Mouse (Mus musculus): Measurements from ENCODE around the gene Gm7534.
A peak's percentile ranks its signal among the peaks of the same experiment; 100 is the strongest.

Gene Gm7534

DNA sequence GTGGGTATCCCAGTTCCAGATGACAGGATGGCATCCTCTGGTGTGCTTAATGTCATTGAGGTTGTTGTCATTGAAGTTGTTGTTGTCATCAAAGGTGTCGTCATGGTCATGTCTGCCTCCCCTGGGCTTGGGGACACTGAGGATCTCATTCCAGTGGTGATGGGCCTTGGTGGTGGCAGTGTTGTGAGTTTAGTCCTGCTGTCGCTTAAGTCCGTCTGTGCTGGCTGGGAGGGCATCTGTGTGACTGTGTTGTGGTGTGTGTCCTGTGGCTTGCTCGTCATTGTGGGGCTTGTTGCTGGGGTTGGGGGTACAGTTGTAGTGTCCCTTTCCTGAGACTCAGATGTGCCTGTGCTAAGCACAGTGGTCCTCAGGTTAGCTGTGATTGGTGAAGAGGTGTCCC is at the start of gene Gm7534:
Gm7534 (minus strand) TSS at position 101 of the 400 bp plus-strand sequence.
- no peak for DNase-seq (ENCODE audit: low read depth, low spot score)

DNA sequence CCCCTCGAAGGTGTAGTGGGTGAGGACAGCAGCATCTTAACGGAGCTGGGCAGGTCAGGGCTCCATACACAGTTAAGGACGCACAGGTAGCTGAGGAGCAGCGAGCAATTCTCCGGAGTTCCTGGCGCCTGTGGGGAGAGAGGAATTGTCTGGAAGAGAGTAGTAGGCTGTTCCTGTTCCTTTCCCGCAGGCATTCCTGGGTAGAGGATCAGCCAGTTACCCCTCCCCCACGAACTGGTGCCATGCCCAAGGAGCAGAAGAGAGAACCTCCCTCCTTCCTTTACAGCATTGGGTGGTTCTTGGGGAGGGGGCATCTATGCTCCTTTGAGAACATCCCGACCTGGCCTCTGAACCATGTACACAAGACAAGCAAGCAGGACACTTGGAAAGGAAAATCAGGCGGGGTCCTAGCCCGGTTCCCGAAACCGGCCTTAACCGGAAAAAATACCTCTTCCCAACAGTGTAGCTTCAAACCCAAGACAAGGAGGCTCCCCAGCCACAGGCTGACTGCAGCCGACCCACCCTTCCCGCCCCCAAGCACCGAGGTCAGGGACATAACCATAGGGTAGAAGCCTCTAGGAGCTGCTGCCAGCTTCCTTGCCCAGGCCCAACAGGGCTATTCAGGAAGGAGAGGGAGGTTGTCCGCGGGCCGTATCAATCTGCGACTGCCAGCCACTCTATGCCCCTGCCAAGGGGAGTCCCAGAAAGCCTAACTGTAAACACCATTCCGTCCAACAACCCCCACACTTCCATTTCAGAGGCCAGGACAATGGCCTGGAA is 49.5 kb upstream of the Gm7534 start:
- DNase-seq (ENCODE audit: low read depth, low spot score) = no peak

DNA sequence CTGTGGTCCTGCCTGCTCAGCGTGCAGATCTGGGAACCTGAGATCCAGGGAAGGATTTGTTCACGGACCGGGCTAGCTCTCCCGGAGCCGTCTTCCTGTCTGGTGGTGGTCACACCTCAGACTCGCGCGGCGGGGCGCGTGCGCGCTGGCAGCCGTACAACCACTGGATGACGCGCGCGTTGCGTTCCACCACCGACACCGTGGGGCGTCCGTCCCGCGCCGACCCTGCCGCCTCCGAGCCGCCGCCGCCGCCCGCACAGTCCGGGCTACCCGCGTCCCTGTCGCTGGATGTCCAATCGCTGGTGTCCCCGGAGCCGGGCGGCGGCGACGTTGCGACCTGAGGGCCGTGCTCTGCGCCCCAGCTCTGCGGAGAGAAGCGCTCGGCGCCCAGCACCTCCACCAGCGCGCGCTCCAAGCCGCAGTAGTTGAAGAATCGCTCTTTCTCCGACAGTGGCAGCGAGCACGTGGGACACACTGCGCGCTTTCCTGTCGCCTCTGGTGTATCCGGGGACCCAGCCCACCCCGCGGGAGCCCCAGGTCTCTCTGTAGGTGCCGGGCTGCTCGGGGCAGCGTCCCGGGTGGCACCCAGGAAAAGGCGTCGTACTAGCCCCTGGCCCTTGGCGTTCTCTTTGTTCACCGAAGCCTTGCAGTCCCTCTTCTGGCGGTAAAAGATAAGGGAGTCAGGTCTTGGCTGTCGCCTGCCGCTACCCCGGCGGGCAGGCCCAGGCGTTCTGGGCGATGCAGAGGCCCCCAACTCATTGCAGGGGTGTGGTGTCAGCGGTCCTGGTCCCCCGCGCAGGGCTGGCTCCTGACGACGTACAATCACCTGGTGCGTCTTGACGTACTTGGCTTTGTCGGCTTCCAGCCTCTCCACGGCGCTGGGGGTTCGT is 48.7 kb upstream of the Gm7534 start:
- DNase-seq (ENCODE audit: low read depth, low spot score) = no peak

DNA sequence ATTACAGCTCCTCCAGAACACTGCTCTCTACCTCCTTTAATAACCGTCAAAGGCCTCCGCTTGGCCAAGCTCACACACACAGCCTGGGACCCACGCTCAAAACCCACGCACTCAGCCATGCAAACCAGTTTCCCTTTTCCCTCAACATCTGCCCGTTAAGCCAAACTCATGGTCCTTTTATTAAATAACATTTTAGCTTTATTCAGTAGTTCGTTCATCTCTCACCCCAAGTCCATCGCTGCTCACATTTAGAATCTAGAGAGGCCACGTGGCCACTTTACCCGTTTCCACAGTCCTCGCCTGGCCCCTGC is 48.1 kb upstream of the Gm7534 start:
- no peak for DNase-seq (ENCODE audit: low read depth, low spot score)

DNA sequence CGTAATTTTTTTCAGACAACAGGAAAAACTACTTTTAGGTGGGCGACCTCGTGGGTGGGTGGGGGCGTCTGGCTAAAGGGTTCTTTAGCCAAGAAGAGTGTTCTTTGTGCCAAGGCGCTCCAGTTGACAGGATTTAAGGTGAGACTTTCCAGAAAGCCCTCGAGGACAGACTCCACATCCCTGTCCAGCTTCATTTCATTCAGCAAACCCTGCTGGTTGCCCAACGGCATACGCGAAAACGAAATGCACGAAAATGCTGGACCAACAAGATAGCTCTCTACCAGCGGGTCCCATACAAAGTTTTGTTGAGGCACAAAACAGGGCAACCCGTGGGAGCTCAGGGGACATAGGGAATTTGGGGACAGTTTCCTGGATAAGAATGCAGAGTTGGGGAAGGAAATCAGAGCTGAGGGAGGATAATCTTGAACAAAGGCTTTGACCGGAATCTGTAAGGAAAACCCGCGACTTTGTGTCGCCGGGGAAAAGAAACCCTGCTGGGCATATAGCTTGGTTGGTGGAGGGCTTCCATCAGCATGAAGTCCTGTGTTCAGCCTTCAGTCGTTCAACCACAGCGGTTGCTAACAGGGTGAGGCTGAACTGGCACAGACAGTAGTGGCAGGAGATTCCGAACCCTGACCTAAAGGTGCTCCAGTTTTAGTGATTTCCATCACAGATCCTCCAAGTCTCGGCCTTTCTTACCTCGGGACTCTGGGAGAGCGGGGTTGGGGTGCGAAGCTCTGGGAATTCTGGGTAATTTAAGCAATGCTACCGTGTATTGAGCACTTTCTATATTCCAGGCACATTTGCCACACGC is 47.5 kb upstream of the Gm7534 start:
- DNase-seq (ENCODE audit: low read depth, low spot score) = no peak

DNA sequence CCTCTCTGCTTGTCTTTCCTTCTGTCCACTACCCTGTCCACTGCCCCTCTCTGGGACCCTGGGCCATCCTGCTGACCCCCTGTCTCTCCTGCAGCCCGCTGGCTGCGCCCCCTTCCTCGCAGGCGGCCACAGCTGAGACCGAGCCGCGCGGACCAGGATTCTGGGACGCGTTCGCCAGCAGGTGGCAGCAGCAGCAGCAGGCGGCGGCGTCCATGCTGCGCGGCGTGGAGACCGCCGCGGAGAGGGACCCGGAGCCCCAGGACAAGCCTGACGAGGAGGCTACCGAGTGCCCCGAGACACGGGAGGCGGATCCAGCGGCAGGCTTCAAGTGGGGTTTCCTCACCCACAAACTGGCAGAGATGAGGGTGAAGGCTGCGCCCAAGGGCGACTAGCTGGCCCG is 46.8 kb upstream of the Gm7534 start:
- DNase-seq (ENCODE audit: low read depth, low spot score) = peak; percentile 80

DNA sequence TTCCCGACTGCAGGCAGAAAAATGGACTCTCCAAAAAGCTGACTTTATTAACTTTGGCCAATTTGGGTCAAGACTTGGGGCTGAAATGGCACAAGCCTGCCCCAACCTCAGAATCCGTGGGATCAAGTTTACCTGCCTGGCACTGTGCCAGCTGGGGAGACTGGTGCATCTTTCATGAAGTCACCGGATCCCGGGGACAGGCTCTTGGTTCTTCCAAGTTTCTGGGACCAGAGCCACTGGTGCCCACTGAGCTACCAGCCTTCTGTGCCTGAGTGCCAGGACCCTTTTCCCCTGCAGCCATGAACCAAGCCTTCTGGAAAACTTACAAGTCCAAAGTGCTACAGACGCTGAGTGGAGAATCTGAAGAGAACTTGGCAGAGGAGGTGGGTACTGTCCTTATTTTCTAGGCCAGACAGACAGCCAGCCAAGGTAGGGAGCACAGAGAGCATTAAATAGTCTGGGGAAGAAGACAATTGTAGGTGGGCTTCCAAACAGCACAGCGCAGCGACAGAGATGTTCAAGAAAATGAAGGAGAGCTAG is 44.0 kb upstream of the Gm7534 start, which contains the start of gene Gm30191:
Gm30191 (plus strand) TSS at position 217 of the 540 bp plus-strand sequence.
- DNase-seq (ENCODE audit: low read depth, low spot score) = no peak

DNA sequence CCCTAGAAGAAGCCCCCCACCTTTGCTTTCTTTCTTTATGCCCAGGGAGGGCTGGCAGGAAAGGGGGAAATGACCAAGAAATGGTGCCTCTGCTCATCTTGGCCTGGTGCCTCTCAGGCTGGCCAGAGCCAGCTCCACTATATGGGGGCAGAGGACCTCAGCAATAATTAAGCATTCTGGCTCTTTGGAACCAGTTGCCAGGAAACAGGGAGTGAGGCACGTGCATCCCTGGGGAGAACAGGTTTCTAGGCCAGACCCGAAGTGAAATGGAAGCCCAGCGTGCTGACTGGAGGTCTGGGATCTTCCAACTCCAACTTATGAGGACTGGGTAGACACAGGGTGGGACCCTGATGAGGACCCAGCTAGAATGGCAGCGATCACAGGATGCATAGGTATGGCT is 43.5 kb upstream of the Gm7534 start:
- DNase-seq (ENCODE audit: low read depth, low spot score) = no peak

DNA sequence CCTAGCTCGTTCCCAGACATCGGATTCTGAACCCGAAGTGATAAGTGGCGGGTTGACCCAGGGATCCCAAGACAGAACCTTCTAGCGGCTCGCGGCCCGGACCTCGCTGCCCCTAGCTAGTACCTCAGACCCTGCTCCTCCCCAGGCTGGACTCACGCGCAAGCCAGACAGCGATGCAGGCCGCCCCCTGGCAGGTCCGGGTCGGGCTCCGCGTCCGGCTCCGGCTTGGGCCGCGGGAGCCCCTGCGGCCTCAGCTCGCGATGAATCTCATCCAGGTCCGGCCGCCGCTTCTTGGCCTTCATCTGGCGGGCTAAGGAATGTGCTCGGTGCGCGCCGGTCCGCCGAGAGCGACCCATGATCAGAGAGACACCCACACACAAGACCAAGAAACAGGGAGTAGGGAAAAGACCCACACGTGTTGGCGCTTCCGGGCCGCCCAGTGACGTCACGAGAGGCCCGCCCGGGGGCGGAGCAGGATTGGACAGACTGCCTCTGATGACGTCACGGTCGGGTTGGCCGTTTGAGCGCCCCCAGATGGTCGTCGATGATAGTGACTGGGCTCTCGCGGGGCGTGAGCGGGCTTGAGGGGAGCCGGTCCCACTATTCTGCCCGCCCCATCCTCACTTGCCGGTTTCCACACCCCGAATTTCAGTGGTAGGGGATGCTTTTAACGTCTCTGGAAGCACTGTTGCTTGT is 42.5 kb upstream of the Gm7534 start, which contains the start of gene Zfp593:
Zfp593 (minus strand) TSS at position 445 of the 696 bp plus-strand sequence.
- DNase-seq (ENCODE audit: low read depth, low spot score) = peak; percentile 95

DNA sequence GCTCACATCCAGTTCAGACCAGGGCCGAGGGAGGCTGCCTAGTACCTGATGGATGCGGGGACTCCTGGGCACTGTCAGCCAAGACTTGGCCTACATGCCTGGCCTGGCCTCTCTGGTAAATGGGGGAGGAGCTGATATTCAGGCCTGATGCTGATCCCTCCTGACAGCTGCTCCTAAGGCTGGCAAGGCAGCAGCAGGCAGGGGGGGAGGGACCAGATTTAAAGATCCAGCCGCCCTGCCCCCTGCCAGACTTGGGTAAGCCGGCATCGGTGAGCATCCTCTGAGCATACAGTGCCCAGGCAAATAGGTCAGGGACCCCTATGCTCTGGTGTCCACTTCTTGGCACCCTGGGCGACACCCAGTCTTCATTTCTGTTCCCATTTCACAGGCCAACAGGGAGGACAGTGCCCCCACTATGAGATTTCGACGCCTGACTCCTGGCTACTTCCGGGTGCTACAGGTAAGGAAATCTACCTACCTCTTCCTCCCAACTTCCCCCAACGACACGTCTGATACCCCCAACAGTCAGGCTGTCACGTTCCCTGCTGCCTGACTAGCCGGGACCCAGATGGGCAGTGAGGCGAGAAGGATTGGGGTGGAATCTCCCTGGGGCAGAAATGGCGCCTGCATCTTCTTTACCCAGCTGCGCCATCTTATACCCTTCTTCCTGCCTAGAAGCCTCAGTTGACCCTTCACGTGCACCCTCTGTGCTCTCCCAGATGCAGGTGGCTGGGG is 40.9 kb upstream of the Gm7534 start, which contains the start of gene E130218I03Rik:
E130218I03Rik (plus strand) TSS at position 147 of the 735 bp plus-strand sequence.
- DNase-seq (ENCODE audit: low read depth, low spot score) = no peak

DNA sequence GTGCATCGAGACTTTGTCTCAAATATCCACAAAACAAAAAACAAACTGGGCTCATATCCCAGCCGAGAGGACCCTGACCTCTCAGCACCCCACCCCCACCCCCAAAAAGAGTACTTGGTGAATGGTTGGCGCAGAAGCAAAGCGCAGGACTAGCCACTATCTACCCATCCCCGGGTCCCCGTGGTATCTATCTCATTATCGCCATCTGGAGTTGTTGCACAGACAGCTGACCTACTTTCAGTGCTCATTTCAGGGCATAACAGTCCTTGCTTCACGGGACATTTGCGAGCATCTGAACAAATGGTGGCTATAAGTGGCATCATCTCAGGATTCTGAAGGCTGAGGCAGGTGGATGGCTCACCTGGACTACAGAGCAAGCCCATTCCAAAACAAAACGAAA is 35.9 kb upstream of the Gm7534 start:
- DNase-seq (ENCODE audit: low read depth, low spot score) = no peak

DNA sequence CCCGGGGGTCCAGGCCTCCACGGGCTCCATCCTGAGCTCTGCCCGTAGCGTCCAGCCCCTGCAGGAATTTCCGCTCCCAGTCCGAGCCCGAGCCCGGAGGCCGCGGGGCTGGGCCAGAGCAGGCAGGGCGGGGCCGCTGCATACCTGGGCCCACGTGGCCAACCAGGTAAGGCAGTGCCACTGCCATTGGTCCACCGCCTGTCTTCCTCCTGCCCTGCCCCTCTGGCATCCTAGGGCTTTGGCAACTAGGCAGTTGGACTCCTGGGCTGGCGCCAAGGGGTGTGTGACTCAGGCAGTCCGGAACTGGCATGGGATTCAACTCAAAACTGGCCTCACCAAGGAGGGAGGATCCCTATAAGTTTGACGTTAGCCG is 35.5 kb upstream of the Gm7534 start, which contains the start of gene Cnksr1:
Cnksr1 (minus strand) TSS at position 121 of the 373 bp plus-strand sequence.
- no peak for DNase-seq (ENCODE audit: low read depth, low spot score)

DNA sequence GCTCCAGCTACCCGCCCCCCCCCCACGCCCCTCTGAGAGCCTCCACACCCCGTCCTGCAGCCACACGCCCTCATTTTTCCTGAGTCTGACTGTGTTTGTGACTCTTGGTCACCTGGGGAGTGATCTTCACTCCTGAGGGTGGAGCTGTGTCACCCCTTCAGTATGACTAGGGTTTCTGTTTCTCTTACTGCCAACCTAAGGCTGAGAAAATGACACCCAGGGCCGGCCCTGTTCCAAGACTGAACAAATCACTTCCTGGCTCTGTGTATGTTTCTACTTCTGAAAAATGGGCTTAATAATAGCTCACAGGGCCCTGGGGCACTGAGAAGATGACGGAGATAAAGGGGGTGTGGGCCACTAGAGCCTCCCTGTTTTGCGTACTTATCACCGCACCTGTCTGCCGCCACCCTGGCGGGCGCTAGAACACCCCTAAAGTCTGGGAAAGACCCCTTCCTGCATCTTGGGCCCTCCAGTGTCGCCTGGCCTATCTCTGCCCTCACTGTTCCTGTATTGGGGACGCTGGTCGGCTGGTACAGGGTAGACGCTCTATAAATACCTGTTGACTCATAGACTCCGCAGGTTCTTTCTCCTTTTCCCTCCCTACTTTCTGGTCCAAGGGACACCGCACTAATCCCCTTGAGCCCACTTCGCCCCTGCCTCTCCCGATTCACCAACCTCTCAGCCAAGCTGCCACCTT is 34.9 kb upstream of the Gm7534 start:
- no peak for DNase-seq (ENCODE audit: low read depth, low spot score)

DNA sequence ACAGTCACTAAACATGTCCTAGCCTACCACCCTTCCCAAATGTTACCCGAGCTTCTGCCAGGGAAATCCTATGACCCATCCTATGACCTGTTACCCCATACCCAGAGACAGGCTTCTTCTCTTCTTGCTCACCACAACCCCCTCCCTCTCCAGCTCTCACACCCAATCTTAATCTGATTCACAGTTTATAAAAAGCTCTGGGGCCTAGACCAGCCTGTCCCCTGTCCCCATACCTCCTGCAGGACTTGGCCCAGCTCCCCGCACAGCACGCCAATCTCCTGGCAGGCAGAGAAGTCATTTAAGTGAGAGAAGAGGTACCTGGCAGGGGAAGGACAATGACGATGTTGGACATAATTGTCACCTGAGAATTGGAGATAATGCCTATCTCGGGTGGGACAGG is 32.1 kb upstream of the Gm7534 start:
- DNase-seq (ENCODE audit: low read depth, low spot score) = no peak

DNA sequence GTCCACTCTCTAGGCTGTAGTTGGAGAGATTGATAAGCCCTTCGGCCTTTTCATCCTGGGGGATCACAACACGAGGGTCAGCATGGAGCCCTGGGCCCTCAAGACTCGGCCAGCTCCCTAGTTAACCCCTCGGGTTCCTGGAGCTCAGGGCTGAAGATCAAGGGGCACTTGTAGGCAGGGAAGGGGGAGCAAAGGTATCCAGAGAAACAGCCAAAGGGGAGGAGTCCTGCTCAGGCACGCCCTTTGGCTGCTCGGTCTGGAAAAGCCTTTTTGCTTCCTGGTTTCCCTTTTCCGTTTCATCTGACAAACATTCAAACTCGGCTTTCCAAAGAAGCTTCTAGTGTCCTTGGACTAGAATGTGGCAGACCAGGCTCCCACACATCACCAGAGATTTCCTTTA is 27.6 kb upstream of the Gm7534 start:
- no peak for DNase-seq (ENCODE audit: low read depth, low spot score)

DNA sequence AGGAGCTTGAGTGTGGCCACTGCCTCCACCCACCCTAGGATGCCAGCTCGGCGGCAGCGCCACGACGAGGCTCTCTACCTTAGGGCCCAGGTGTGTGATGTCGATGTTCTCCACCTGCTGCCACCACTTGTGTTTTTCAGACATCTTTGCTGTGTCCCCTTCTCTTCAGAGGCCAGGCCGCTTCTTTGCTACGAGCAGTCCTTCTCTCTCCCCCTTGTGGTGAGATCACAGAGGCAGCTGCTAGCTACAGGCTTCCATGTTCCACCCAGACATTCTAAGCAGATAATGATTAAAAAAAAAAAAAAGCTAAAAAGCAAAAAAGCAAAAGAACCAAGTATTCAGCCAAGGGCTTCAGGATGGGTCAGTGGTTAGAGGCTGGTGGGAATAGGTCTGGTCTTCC is 24.4 kb upstream of the Gm7534 start, which contains the start of gene Catsper4:
Catsper4 (minus strand) TSS at position 190 of the 400 bp plus-strand sequence.
- no peak for DNase-seq (ENCODE audit: low read depth, low spot score)

DNA sequence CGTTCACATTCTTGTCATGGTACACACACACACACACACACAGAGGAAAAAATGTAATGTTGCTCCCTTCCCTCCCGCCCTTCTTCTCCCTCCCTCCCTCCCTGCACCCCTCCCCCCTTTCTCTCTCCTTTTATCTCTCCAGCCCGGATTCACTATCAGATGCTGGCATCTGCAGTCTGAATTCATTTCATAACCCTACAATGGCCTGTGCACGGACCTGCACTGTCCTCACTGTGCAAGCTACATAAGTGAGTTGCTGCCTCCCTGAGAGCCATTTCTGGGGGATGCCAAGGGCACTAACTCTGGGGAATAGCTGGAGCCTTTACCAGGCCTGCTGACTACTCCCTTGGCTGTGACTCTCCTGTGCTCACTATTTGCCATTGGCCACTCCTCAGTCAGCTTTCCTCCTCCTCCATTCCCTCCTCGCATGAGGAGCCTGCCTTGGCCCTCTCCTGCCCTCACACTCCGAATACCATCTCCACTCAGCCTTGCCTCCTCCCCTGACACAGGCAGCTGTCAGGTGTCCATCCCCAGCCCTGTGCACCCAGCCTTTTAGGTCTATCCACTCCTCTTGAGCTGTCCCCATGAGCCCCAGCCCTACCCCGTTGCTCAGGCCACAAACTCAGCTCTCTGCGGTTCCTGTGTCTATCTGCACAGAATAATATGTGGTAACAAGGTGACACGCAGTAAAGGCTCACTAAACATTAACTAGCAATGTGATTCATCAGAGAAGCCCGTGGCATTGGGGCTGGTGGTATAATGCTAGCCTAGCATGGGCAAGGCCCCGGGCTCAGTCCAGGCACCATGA is 20.2 kb upstream of the Gm7534 start:
- DNase-seq (ENCODE audit: low read depth, low spot score) = no peak

DNA sequence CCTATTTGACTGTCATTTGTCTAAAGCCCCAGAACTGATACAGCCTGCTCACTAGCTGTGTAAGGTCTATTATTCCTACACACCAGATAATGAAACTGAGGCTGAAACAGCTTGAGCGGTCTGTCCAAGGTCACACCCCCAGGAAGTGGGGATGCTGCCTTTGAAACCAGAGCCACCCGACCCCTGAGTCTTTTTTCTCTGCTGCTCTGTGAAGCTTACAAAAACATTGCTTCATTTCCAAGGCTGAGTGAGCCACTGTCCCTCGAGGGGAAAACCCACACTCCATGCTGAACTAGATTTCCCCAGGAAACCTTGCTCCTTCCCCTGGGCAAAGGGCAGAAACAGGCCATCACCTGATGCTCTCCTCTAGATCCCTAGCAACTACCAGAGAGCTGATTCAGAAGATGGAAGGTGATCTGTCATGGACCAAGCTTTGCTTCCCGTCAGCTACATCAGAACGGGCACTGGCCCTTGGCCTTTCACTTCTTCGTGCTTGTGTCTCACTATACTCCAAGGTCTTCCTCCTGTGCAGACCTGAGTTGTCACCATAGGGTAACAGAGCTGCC is 3.8 kb upstream of the Gm7534 start:
- DNase-seq (ENCODE audit: low read depth, low spot score) = no peak

All from mesoderm, embryonic 11.5 days (tissue).